Mouse (Mus musculus) bone marrow, adult 2 months (tissue): Measurements from ENCODE around the gene Col16a1.

Experiments
- CTCF ChIP-seq: fragments of 200-500 bp; IDR thresholded peaks from 2 replicates; pipeline ENCODE4 v1.5.1; 2011; ENCODE audit warnings: low read length, control low read depth; ENCODE audit not compliant: control insufficient read depth, insufficient read depth
- POLR2A ChIP-seq: fragments of 200-500 bp; IDR thresholded peaks from 2 replicates; pipeline ENCODE4 v1.6.1; 2011; ENCODE audit warnings: low read depth, mild to moderate bottlenecking, control low read depth, low read length, borderline replicate concordance; ENCODE audit not compliant: control insufficient read depth

- no peak for TF ChIP-seq CTCF
- TF ChIP-seq POLR2A: no peak
Measured at GRCm38 (mm10) chr4:130109666-130110065, 62.0 kb downstream of the Col16a1 start.
